Mouse (Mus musculus): Measurements from ENCODE around the gene Ptprn. TPM values are rescaled to one million over a fixed set of nuclear protein-coding genes. Genes with fewer than 3 reads are reported as not detected.
A peak's percentile ranks its signal among the peaks of the same experiment; 100 is the strongest.

The Ptprn gene
- 384 and 412 TPM in 2 replicates for polyA plus RNA-seq (2012; rRNA removed)

DNA sequence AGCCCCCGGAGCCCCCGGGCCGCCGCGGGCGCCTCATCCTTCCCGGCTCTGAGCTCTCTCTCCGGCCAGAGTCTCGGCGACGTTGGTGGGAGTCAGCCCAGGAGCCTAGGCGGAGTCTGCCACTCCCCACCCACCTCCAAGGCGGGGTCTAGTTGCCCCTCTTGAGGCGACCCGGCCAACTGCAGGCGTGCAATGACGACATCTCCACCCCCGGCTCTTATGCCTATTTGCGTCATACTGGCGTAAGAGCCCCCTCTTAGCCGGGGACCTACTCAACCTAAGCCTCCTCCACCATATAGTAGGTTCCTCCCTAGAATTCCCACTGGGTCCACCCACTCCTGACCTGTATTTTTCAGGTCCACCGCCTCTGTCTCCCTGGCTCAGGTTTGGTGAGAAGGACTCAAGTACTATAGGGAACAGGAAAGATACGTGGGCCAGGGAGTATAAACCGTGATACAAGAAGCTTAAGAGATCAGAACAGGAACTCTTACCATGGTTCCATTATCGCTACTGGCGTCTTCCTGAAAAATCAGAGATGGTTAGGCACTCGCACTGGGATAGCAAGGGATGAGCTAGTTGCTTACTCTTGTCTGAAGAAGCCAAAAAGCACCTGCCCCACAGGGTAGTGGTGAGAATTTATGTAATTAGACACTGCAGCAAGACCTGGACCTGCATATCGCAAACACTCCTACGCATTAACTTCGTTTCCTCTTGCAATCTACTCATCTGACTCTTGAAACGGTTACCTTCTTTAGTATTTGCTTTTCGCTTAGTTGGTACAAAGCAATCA, at the start of gene Ptprn:
Ptprn (minus strand) TSS at position 412 of the 790 bp plus-strand sequence.
- peak; percentile 76 to 88 for DNase-seq (ENCODE audit: extremely low spot score in 1 of 2, low spot score in 1 of 2)

DNA sequence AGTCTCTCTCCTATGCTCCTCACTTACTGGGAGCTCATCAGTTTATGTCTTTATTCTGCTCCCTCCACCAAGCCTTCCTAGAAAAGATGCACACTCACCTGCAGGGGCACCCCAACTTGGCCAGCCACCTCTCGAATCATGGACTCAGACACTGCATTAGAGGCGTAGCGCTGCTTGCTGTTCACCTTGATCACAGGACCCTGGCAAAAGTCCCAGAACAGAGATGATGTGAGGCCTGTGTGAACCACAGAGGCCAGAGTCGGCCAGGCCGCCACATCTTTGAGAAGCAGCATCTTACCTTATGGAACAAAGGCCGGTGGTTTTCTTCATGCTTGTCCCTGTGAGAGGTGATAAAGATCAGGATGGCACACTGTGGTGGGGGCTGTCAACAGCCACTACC, 47.4 kb upstream of the Ptprn start:
- DNase-seq (ENCODE audit: extremely low spot score in 1 of 2, low spot score in 1 of 2) = no peak

DNA sequence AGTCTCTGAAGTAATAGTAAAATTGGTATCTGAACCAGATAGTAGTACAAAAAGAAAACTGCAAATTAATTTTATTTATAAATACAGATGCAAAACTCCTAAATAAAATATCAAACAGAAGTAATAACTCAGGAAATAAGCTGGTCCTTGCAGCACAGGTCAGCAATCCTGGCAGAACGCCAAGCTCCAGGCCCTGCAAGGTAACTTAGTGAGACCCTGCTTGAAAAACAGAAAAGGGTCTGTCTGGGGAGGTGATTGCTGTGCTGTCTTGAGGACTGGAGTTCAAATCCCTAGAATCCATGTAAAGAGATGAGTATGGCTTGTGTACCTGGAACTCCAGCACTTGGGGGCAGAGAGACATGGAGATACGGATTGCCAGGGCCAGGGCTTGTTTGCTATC, 40.4 kb upstream of the Ptprn start:
- no peak for DNase-seq (ENCODE audit: extremely low spot score in 1 of 2, low spot score in 1 of 2)

DNA sequence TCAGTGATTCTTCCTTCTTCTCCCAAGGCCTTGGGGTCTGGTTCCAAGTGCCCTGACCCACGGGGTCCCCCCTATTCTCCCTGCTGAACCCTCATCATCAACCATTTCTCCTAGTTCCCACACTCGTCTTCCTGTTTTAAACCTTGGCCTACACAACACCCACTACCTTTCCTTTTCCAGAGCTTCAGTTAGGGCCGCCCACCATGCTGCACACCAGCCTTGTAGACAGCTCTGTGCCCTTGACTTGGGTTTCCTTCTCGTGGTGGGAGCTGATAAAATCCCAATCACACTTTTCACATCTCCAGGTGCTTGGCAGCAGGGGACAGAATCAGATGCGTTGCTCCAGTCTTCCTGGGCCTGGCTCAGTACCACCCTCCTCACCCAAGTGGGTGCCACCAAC, 30.0 kb upstream of the Ptprn start:
- DNase-seq (ENCODE audit: extremely low spot score in 1 of 2, low spot score in 1 of 2) = peak in 1 of 2 experiments; percentile 58

DNA sequence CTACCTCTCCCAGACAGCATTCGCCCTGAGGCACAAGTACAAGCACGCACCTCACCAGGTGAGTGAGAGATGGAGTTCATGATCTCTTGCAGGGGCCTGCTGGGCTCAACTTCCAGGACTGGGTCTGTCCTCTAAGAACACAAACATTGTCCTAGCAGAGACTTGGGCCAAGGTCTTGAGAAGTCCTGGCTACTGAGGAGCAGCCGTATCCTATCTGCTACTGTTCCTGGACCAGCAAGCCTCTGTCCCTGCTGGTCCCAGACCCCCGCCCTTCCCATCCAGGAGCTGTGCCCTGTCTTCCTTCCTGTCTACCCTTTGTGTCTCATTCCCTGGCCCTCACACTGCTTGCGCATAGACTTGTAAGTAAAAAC, 29.0 kb upstream of the Ptprn start:
- DNase-seq (ENCODE audit: extremely low spot score in 1 of 2, low spot score in 1 of 2) = no peak

DNA sequence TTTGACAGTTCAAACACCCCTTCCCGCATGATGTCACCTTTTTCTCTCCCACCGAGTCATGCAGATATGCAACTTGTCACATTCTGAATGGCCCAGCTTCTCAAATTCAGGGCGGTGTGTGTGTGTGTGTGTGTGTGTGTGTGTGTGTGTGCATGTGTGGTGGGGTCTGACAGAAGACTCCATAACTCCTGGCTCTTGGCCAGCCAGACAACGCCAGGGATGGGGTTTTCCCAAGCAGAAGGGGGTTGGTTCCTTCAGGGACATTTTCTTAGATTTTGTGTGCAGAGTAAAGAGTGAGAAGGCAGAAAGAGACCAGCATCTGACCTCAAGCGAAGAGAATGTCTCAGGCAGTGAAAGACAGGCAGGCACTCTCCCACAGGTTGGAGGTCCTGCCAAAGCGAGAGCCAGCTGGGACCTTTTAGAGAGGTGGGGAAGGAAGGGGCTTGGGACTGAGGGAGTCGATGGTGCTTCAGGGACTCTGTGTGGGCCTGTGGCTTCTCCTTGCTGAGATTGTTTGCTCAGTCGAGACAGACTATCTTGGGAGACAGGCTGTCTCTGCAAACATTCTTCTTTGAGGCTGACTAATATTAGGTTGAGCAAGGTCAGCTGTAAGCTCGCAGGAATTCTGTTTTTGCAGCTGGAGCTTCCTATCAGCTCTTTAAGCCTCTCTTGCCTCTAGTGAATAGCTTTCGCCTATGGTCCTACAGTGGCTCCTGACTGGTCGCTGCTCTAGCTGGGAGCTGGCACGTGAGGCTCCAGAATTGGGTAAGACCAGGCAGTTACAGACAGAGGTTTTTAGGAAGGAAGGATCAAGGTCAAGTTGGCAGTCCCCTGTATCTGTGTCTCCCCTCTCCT, 28.4 kb upstream of the Ptprn start:
- DNase-seq (ENCODE audit: extremely low spot score in 1 of 2, low spot score in 1 of 2) = no peak

DNA sequence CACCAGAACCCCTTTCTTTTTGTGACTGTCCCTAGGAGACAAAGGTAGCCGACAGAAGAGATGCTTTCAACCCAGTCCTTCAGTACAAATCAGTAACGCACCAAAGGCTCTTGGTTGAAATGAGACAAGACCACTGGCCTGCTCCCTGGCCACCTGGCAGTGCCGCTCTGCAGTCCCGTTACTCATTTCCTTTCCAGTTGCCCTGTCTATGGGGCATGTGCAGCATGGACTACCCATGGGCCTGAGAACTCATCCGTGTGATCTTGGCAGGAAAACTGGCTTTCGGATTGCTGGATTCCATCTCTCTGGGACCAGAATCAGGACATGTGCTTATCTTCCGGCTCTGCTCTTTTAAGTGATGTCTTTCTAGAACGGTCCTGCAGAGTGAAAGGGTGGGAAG, 27.0 kb upstream of the Ptprn start:
- no peak for DNase-seq (ENCODE audit: extremely low spot score in 1 of 2, low spot score in 1 of 2)

DNA sequence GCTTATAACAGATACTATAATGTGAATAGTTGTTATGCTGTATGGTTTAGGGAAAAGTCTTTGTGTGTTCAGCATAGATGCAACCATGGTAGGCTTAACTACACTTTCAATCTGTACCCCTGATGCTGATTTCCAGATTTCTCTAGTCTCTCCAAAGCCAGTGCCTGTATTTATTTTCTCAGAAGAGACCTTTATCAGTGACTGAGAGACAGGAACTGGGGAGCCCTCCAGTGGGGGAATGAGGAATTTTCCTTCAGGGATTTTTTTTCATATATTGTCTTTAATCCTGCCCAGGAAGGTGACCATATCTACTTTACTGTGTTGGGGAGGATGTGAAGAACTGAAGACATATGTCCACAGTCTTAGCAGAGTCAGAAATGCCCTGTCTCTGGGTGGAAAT, 26.3 kb upstream of the Ptprn start:
- DNase-seq (ENCODE audit: extremely low spot score in 1 of 2, low spot score in 1 of 2) = peak; percentile 46 to 92

DNA sequence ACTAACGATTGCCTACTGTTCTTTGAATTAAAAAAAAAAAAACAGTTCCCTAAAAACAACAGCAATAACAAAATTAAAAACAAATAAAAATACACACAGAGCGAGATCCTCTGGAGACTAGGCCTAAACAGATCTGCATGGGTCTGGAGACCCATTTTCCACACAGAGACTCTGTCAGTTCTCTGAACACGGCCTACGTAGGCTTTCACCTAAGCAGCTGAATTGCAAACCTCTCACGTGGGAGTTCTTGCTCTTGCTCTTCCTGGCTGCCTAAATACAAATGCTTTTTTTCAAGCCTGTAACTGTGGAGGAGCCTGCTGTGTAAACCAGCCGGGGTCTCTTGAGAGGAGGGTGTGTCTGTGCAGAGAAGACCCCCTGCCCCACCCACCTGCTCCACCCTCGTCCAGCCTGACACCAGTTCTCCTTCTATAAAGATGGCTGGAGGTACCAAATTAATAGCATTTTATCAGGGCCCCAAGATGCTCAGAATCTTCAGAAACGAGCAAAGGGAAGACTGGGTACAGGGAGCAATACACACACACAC, 25.7 kb upstream of the Ptprn start:
- DNase-seq (ENCODE audit: extremely low spot score in 1 of 2, low spot score in 1 of 2) = peak; percentile 25 to 40

DNA sequence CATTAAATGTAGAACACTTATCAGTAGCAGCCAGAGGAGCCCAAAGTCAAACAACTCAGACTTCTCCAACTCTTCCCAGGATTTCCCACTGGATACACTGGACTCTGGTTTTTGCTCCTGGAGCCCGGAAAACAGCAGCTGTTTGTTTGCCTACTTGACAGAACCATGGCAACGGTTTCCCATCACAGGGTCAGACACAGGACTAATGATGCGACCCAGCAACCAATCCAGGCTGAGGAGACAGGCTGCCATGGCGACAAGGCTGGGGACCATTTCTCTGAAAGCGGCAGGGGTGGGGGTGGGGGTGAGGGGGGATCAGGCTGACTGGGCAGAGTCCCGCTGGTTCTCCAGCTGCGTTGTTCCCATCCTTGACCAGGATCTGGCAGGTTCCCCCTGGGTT, 25.1 kb upstream of the Ptprn start:
- DNase-seq (ENCODE audit: extremely low spot score in 1 of 2, low spot score in 1 of 2) = peak in 1 of 2 experiments; percentile 39

DNA sequence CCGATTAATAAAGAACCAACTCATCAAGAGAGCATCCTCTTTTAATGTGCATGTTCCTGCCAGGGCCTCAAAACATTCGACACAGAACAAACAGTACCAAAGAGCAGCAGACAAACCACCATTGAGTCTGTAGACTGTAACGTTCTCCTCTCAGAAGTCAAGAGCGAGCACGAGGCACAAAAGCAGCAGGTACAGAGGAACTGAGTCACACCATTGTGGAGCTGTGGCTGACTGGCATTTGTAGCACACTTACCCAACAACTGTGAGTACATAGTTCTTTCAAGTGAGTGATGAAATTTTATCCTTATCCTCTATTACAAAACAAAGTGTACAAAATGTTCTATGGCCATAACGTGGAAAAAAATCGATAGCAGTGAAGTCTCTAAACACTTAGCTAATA, 20.6 kb upstream of the Ptprn start:
- DNase-seq (ENCODE audit: extremely low spot score in 1 of 2, low spot score in 1 of 2) = no peak

DNA sequence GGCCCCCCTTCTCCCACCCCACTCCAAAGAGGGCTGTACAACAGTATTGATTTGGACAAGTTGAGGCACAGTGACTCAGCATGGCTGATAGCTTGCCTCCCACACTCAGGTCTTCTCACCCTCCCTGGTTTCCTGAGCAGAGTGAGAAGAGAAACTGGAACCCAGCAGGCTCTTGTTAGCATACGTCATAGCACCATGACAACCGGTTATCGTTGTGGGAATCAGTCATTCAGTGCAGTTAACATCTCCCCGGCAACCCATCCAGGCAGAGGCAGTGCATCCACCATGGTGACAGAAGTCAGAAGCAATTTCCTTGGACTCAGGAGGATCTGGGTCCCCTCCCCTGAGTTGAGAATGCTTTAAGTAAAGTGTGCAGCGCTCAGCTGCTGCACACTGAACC, 18.7 kb upstream of the Ptprn start:
- peak in 1 of 2 experiments; percentile 61 for DNase-seq (ENCODE audit: extremely low spot score in 1 of 2, low spot score in 1 of 2)

DNA sequence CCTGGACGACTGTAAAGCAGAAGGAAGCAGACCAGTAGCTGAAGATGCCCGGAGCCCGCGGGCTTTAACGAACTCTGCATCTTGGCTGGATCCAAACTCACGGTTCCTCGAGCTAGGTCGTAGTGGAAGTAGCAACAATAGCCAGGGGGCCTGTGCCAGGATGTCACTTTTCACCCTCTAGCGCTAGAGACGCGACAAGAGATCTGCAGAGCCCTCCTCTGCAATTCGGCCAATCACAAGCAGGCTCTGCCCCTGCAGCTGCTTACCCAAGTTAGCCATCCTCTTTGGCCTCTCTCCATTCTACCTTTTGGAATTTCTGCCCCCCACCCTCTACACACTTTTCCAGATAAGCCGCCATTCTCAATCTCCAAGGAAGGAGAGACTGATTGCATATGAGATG, 13.9 kb upstream of the Ptprn start, which contains the start of gene Resp18:
Resp18 (minus strand) TSS at position 188 of the 400 bp plus-strand sequence.
- no peak for DNase-seq (ENCODE audit: extremely low spot score in 1 of 2, low spot score in 1 of 2)

DNA sequence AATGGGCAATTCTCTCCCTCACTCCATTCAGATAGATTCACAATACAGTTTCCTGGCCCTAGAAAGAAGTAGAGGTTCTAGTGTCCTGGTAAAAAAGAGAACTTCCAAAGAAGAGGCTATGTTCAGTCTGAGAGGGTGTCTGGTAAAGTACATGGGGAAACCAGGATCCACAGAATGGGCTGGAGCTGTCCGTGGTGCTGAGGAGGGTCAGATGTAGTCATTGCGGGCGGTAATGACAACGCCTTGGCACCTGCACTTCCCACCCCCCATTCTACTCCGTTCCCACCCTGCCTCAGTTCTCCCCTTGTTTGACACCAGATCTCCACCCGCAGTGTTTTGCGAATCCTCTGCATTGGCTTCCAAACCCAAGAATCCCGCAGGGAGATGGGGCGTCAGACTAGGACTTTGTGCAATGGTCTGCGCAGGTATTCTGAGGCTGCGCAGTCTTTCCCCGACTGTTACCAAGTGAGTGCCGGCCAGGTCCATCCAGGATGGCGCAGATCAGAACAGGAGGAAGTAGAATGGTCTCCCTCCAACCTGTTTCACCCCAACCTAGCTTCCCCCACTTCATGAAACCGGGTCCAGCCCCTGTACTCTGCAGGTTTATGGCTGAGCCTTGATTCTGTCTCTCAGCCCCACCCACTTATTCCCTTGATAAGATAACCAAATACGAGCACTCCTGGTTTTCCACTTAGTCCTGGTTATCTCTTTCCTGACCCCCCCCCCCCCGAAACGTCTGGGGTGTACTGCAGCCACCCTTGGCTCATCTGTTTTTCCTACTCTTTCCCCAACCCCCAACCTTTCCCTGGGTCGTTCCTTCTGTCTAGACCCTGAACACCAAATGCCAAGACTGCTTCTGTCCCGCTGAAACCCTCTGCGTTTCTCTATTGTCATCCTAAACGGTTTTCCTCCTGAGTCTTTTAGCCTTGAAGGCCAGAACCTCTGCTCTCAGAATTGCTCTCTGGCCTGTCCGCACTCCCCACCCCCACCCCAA, 13.2 kb upstream of the Ptprn start:
- no peak for DNase-seq (ENCODE audit: extremely low spot score in 1 of 2, low spot score in 1 of 2)

DNA sequence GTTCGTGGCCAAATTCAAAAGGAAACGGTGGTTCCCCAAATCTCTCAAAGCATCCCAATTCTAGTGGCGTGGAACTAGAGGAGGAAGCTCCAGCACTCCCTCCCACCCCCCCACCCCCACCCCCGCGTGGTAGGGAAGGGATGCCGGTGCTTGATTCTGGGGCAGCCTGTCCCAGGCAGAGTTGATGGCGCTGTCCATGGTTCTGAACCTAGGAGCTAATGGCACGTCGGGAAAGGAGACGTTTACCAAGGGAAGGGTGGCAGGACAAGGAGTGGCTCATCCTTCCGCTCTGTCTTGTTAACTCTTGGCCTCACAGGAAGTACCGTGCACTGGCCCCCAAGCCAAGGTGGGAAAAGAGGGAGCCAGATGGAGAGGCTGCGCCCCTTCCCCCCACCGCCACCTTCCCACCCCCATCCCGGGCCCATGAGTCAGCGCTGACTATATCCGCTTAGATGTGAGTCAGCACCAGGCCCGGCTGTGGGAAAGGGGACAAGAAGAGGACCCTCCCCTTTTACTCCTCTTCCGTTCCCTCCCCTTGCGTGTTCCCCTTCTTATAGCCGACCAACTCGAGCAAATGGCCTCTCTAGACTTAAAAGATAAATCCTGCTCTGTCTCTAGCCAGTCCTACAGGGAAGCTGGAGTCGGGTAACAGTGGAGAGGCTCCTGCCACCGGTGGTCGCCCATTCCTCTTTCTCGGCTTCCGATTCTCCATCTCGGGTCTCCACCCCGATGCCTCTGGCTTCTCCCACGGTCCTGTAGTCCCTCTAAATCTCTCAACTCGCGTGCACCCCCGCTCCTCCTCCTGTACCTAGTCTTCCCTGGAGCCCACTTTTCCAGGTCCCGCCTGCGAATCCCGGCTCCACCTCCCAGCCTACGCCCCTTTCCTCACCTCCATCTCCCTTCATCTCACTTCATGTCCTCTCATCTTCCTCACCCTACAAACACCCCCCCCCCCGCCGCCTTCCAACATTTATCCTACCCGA, 1.0 kb downstream of the Ptprn start:
- DNase-seq (ENCODE audit: extremely low spot score in 1 of 2, low spot score in 1 of 2) = peak in 1 of 2 experiments; percentile 72

DNA sequence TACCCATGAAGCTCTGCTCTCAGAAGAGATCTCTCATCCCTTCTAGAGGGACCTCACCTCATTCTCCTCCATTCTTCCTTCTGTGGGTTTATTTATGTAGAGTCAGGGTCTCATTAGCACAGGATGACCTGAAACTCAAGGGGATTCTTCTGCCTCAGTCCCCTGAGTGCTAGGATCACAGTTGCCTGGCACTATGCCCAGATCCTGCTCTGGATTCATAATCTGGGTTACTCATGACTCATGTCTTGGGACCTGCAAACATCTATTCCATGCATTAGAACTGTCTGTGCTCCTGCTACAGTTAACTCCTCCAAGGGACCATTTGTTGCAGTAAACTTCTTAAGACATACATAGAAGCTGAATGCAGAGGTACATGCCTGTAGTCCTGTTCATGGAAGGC, 3.0 kb downstream of the Ptprn start:
- DNase-seq (ENCODE audit: extremely low spot score in 1 of 2, low spot score in 1 of 2) = no peak

DNA sequence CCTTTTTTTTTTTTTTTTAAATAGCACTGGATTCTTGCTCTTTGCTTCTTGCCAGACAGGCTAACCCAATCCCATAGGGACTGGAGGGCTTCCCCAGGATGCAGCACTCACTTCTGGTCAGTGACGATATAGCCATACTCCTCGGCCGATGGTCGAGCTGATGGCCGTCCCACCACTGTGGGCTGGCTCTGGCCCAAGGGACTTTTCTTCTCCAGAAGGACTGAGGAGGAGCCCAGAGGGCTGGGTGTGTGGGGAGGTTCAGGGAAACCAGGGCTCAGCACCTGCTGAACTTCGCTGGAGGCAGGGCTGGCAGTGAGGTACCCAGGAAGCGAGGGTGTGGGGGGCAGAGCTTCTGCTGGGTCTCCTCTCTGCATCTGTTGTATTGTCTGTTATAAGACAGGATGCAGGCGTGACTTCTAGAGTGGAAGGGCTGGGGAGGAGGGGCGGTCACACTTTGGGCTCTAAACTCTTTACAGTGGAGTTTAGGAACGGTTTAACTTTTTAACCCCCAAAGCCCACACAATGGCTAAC, 8.7 kb downstream of the Ptprn start:
- DNase-seq (ENCODE audit: extremely low spot score in 1 of 2, low spot score in 1 of 2) = no peak

DNA sequence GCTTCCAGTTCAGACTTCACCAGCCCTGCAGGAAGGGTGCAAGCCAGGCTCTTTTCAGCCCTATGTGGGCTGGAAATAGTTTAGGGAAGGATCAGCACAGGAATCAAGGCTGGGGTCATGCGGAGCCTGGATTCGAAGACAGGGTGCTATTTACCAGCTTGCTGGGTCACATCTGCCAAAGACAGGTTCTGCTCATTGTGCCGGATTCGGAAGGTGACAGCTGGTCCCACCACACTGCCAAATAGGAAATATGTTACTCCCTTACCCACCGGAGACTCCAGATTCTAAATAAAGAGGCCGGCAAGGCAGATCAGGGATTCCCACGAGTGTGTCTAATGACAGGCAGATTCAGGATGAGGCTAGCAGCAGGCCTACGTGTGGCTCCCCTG, 9.7 kb downstream of the Ptprn start:
- no peak for DNase-seq (ENCODE audit: extremely low spot score in 1 of 2, low spot score in 1 of 2)
